Mouse (Mus musculus): ENCODE data around the gene Tmem89. TPM values are rescaled to one million over a fixed set of nuclear protein-coding genes. Genes with fewer than 3 reads are reported as not detected.

Tmem89 gene
- total RNA-seq (2023): not detected in 4 replicates

DNA sequence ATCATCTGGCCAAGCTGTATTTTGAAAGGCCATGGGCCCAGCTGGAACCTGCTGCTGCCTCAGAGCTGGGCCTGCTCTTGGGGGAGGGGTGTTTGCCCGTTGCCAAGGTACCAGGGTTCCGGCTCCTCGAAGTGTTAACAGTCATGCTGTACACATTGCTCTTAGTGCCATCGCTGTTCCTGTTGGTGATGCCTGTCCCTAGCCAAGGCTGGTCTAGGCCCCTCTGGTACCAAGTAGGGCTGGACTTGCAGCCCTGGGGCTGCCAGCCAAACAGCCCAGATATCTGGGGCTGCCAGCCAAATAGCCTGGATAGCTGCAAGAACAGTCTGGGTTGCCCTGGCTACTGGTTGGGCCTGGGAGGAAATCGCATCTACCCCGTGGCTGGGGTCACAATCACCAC, at the start of gene Tmem89:
Gene Tmem89, plus strand, starts transcription at position 129 of the 400 bp plus-strand sequence.

DNA sequence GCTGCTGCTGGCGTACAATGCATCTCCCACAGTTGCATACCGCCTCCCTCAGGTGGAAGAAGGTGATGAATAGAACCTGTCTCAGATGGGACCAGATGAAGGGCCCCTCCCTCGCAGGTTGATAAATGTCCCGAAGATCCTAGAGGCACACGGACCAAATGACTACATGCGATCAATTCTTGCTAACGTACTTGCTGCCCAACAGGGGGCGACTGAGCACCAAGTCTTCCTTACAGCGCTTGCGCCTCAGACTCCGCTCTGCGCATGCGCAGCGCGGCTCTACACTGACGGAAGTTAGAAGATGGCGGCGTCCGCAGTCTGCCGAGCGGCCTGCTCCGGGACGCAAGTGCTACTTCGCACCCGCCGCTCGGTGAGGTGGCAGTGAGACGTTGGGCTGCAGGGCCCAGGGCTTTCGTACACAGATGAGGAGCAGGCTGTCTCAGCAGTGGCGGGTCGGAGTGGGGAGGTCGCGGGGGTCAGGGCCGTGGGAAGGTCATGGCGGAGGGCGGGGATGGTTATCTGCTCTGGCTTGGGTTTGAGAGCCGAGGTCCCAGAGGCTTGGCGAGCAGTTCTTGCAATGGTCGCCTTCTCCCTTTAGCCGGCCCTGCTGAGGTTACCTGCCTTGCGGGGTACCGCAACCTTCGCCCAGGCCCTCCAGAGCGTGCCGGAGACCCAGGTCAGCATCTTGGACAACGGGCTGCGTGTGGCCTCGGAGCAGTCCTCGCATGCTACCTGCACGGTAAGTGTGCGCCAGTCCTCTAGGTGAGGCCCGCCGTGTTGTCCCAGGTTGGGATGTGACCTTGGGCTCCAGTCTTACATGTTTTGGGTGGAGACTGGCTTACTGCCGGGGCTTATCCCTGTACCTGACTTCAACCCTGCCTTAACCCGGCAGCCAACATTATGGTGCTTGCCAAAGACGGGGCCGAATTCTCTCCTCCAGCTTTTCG, 22.3 kb downstream of the Tmem89 start, which contains the start of gene Uqcrc1:
Gene Uqcrc1, plus strand, starts transcription at position 216 of the 947 bp plus-strand sequence.

DNA sequence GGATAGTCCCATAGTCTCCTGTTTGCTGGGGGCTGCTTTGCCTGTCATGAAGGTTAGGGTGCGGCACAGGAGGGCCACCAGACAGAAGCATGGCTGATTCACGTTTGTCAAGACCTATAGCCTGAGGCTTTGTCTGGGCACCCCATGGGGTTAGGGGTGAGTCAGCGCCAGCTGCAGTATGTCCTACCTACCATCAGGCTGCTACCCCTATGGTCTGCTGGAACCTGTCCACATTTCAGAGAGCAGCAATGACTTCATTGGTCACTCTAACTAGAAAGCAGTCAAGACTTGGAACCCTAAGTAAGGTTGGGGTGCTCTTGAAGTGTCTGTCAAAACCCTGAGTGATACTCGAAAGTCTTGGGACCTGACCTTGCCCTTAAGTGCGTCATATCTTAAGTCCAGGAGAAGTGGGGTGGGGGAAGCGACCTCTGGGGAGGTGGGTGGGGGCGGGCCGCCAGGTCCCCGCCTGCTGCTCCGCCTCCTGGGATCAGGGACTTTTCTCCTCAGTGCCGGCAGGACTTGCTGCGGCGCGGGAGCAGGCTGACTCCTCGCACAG, 38.7 kb downstream of the Tmem89 start, which contains the start of gene Col7a1:
Gene Col7a1, plus strand, starts transcription at position 506 of the 556 bp plus-strand sequence.

Other genes starting within 250 kb of the Tmem89 start
- 5.8 to 11.4 TPM (median 8.9 TPM) in 4 replicates for gene Prkar2a, start 225.3 kb upstream of the Tmem89 start, total RNA-seq (2023)
- 60.1 to 74.0 TPM (median 66.7 TPM) in 4 replicates for gene Ip6k2, start 130.8 kb upstream of the Tmem89 start, total RNA-seq (2023)
- 13.4 to 16.4 TPM (median 15.0 TPM) in 4 replicates for gene Nckipsd, start 106.3 kb upstream of the Tmem89 start, total RNA-seq (2023)
- 0.06 to 0.69 TPM (median 0.46 TPM) in 3 of 4 replicates, not detected in the other for gene Celsr3, start 88.3 kb upstream of the Tmem89 start, total RNA-seq (2023)
- gene Slc26a6, start 61.3 kb upstream of the Tmem89 start, total RNA-seq (2023): 9.5 to 13.9 TPM (median 12.9 TPM) in 4 replicates
- gene Uqcrc1, start 22.0 kb downstream of the Tmem89 start, total RNA-seq (2023): 157 to 191 TPM (median 166 TPM) in 4 replicates
- gene Col7a1, start 39.0 kb downstream of the Tmem89 start, total RNA-seq (2023): 1.7 to 8.1 TPM (median 4.9 TPM) in 4 replicates
- gene Ucn2, start 71.4 kb downstream of the Tmem89 start, total RNA-seq (2023): 0.51 to 0.85 TPM in 2 of 4 replicates, not detected in the others
- 28.1 to 37.3 TPM (median 33.5 TPM) in 4 replicates for gene Pfkfb4, start 77.2 kb downstream of the Tmem89 start, total RNA-seq (2023)
- gene Shisa5, start 123.9 kb downstream of the Tmem89 start, total RNA-seq (2023): 1,959 to 2,110 TPM (median 1,992 TPM) in 4 replicates
- 10.8 to 15.8 TPM (median 14.9 TPM) in 4 replicates for gene Trex1, start 145.1 kb downstream of the Tmem89 start, total RNA-seq (2023)
- gene Atrip, start 159.5 kb downstream of the Tmem89 start, total RNA-seq (2023): 30.7 to 37.5 TPM (median 32.9 TPM) in 4 replicates
- gene Ccdc51, start 167.9 kb downstream of the Tmem89 start, total RNA-seq (2023): 6.0 to 10.5 TPM (median 7.1 TPM) in 4 replicates
- gene Tma7, start 168.0 kb downstream of the Tmem89 start, total RNA-seq (2023): 271 to 328 TPM (median 318 TPM) in 4 replicates
- 0.12 to 0.66 TPM (median 0.36 TPM) in 4 replicates for gene Plxnb1, start 180.8 kb downstream of the Tmem89 start, total RNA-seq (2023)
- gene Fbxw21, start 247.4 kb downstream of the Tmem89 start, total RNA-seq (2023): not detected in 4 replicates